Mouse (Mus musculus) embryo, embryonic 9.5 days (tissue): ENCODE measurements around the gene Fank1.
"Not testable (repeated sequence)": the region's sequence is repeated elsewhere in the genome, so short reads cannot be mapped to it uniquely, and the experiment has no call there.

Experiments used
- DNase-seq: peaks from one replicate; pipeline ENCODE4 v3.0.0-alpha.2; 2017; ENCODE audit errors: extremely low spot score

Gene Fank1

DNA sequence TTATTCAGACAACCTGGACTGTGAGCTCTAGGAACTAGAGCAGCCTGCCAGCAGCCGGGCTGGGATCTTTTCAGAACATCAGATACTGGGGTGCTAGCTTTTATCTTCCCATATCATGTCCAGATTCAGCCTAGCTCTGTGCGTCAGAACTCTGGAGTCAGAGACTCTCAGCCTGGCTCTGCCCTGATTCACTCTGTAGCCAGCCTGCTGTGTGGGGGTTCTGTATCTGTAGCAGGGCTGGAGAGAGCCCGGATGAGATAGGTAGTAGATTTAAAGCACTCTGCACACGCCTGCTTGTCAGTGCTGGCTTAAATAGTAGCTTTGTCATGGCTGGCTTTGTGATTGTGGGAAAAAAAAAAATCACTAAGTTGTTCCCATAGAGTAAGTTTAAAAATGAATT, 51.9 kb downstream of the Fank1 start:
- no peak for DNase-seq

DNA sequence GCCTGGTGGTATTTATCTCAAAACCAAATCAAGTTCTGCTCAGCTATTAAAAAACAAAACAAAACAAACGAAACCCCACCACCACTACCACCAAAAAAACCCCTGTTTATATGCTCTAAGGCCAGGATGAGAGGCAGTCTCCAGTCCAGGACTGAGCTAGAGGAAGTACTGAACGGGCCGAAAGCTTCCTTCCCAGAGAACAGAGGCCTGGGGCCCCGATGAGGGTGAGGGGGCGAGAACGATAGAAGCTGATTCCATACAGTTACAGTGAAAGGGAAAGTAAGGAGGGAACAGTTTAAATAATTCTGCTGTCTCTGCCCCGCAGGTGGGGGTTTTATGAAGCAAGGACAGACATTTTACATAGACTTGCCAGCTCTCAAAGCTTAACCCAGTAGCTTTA, 52.9 kb downstream of the Fank1 start:
- DNase-seq = no peak

DNA sequence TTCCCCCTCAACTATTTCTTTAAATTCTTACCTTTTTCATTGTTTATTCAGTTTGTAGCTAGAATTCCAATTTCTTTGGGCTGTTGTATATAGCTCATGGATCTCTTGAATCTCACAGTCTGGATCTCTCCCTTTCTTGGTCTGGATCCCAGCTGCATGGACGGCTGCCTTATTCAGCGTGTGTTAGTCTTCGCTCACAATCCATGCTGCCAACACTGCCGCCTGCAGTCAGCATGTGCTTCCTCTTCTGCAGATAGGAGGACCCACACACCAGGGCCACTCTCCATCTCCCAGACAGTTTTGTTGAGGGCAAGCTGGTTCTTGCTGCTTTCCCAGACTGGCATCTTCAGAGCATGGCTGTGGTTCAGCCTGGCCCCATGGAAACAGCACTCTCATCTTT, 62.9 kb downstream of the Fank1 start:
- no peak for DNase-seq

DNA sequence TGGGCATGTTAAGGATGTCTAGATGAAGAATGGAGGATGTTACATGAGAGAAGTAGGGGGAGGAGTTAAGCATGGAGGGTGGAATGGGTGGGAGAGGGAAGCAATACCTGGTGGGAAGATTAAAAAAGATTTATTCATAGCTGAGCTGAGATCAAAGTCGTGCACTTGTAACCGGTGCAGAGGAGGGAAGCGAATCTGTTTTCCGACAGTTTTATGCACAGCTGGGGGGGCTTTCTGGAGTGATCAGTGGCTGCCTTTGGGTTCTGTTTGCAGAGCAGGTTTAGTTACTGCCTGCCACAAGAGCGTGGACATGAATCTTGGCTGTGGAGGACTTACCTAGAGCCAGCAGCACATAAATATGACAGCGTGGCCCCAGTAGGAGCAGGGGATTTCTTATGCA, 65.4 kb downstream of the Fank1 start:
- DNase-seq = no peak

DNA sequence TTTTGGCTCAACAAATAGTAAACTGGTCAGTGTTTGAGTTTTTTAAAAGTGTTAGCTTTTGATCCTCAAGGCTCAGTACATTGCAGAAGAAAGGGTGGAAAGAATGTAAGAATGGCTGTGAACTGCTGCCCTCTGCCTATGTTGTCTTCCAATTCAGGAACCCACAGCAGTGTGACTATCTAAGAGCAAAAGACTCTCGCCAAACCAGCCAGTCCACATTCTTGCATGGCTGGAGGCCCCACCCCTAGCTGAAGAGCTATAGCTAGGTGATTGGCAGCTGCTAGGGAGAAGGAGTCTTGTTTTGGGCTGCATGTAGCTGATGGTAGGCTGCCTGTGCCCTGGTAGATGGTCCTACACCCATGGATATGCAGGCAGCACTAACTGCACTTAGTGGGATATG, 70.5 kb downstream of the Fank1 start:
- no peak for DNase-seq

DNA sequence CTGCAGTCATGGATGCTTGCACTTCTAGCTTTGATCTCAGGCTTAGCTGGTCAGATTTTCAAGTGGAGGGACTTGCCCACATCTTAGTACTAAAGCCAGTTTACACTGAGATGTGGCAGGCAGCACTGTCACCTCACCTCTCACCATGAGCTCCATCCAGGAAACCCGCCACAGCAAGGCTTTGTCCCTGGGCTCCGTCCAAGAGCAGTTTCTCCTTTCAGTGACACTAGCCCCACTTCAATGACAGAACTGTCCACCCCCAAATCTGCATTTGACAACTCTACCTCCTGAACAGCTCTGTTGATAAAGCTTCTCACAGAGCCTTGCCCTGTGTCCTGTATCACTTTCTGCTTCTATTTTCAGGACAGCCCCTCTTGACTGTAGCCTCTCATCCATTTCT, 71.5 kb downstream of the Fank1 start:
- DNase-seq = no peak

DNA sequence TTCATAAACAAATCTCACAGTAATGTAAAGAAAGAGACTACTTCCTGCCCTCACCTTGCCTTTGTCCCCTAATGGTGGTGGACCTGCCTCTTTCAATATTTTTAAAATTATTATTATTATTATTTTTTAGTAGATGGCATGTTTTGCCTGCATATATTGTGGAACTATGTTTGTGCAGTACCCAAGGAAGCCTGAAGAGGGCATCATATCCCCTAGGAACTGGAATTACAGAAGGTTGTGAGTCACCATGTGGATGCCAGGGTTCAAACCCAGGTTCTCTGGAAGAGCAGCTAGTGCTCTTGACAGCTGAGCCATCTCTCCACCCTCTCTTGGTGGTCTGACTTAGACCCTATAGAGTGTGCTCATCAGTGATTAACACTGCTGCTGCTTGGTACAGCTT, 74.1 kb downstream of the Fank1 start:
- no peak for DNase-seq

DNA sequence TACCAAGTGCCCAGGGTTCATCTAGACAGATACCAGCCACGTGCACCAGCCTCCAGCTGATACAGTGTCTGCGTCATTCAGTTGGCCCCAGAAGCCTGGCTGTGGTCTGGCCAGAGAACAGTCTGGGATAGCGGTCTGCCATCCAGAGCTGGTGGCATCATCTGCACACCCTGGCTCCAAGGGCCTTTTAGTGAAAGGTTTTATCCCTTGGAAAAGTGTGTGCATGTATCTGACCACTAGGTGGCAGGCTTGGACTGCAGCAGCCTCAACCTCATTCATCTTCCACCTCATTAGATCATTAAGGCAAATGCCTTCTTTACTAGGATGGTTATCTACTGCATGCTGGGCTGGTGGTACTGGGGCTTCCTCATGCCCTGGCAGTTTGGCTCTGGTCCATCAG, 79.6 kb downstream of the Fank1 start:
- peak; percentile 76 for DNase-seq

DNA sequence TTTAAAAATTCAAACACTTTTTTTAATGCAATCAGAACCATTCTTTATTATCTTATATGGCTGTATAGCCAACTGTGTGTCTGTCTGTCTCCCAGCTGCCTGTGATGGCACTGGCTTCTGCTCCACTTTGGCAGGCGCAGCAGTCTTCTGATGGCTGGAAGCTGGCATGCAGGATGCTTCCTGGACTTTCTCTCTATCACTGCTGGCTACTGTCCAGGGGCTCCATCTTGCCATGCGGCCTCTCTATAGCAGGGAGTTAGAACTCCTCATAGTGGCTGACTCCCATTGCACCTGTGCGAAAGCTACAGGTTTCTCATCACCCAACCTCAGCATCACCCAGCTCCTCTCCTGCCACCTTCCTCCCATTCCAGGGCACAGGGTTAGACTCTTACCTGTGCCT, 81.8 kb downstream of the Fank1 start:
- no peak for DNase-seq

DNA sequence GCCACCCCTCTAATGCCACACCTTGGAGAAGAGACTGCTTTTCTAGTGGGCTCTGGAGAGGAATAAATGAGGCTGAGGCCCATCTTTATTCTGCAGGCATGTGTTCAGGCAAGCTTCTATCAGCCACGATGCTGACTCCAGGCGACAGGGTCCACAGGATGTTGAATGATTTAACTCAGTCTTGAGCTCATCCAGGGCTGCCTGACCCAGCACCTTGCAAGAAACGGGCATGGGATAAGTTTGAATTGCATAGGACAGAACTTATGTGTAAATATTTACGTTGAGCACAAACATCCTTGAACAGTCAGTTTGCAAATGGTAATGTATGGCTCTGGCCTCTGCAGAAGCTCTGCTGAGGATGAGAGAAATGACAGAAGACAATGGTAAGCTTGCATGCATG, 82.9 kb downstream of the Fank1 start:
- no peak for DNase-seq

DNA sequence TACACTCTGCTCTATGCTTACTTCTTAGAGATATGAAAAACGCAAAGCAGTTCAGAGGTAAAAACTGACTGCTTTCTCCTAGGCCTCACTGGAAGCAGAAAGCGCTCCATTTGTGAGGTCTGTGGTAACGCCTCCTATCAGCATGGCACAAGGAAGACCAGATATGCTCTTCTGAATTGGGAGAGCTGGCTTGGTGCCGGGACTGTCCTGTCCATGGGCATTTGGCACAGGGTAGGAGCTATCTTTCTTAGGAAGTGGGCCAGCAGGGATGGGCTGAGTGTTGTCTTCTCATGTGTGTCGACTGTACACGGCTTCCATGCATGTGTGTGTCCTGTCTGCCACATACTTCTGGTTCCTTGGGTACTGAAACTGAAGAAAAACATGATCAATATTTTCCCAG, 85.6 kb downstream of the Fank1 start:
- no peak for DNase-seq

DNA sequence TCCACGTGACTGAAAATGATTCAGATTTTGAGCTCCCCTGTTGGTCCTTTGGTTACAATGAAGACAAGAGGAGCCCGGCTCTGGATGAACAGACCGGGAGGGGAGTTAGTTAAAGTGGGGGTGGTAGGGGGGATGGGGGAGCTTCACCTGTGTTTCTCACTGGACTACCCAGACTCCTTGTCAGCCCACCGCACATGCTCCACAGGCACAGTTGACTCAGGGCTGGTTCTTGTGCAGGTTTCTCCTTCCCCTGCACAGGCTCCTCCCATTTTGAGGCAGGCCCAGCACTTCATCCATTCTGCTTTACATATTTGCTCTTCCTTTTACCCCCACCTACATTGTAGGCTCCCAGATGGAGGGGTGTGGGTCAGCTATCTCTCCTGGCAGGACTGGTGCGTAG, 86.1 kb downstream of the Fank1 start:
- no peak for DNase-seq

DNA sequence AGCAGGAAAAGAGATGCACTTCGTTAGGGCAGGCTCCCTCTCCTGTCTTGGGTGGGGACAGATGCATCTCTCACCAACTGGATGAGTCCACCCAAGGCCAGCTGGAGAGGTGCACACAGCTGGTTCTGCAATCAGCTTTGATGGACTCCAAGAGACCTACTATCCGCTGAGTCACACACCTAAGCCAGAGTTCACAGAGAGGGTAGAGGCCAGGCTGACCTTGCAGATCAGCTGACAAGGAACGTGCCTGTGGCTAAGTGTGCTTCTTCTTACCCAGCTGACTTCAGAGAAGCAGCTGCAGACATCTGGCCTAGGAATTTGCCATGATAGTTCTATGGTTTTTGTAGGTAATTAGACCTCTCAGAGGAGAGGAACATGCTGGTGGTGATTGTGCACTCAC, 86.5 kb downstream of the Fank1 start:
- no peak for DNase-seq

DNA sequence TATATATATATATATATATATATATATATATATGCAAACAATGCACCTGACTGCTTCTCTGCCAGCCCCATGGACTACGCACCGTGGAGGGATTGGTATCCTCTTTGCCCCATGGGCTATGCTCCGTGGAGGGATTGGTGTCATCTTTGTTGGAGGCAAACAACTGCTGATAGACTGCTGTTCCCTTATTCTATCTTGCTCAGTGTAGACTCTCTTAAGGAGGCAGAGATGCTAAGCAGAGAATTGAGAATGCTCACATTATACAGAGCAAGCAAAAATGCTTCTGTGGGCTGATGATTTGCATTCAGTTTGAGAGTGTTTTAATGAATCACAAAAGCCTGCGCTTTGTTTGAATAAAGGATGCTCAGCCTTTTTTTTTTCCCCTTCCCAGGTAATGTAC, 87.0 kb downstream of the Fank1 start:
- no peak for DNase-seq

DNA sequence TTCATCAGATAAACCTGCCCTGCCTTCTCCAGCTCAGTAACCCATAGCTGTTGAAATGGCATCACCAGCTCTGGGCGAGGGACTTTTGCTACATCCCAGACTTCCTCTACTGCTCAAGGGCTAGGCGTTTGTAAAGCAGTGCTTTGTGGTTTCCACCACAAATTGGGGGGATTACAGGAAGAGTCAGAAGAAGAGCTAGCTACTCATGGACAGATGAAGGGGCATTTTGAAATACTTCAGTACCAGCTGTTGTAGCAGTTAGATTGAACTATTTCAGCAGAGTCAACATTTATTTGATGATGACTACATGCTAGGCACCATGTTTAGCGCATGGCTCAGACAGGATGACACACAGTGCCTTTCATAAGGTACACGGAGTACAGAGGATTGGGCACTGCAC, 93.6 kb downstream of the Fank1 start:
- no peak for DNase-seq

DNA sequence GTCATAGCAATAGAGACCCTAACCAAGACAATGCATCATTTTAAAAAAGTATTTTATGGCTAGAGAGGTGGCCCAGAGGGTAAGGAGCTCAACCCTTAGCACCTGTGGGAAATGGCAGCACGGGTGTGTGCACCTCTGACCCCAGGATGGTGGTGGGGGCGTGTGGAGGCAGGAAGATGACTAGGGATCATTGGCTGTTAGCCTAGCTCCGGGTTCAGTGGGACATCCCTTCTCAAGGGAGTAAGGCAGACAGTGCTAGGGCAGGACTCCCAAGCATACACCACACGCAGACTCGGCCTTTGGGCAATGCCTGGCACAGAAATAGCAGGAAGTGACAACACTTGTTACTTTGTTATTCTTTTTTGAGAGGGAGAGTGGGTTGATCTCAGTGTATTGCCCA, 96.0 kb downstream of the Fank1 start:
- DNase-seq = no peak

DNA sequence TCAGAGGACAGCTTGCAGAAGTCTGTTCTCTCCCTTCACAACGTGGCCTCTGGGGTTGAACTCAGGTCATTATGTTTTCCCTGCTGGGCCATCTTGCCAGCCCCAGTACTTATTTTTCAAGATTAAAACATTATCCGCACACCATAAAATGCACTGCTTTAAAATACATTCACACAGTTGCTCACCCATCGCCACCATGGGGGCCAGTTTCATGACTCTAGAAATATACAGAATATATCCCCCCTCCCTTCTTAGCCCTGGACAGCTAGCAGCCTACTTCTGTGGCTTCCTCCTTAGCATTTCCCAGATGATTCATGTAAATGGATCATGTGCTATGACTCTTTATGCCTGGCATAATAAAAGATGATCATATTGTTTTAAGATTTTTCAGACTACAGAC, 99.5 kb downstream of the Fank1 start:
- no peak for DNase-seq

DNA sequence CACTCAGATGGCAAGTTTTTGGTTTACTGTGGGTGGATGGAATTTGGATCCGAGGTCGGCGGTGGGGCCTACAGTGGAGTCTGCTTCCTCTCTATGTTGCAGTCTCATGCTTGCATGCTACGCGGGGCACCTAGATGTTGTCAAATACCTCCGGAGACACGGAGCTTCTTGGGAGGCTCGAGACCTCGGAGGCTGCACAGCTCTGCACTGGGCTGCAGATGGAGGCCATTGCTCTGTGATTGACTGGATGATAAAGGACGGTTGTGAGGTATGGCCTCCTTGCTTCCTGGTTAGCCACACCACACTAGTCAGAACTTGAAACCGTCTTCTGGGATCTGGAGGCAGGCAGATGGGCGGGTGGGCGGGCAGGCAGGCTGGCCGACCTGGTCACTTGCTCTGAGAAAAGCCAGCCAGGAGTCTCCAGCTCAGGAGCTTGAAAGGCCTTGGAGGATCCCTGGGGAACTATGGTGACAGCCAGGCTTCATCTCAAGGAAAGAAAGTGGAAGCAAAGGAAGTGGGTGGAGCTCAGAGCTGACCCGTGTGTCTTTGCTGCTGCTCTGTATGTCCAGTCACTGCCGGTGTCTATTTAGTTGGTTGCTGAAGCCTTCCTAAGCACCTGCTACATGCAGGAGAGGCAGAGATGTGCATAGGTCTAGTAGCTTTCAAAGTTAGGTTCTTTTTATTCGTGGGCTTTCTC, 100.1 kb downstream of the Fank1 start:
- DNase-seq = no peak

DNA sequence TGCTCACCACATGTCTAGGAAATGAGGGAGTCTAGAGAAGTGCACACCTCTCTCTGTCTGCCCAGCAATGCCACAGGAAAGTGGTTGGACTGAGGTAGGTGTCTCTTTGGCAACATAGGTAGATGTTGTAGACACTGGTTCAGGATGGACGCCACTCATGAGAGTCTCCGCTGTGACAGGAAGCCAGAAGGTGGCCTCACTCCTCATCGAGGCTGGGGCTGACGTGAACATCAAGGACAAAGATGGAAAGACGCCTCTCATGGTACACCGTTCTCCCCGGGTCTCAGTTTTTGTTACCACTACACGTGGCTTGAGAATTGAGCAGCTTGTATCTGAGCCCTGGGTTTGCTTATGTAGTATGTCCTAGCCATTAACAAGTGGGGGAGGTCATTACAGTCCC, 103.1 kb downstream of the Fank1 start:
- no peak for DNase-seq

DNA sequence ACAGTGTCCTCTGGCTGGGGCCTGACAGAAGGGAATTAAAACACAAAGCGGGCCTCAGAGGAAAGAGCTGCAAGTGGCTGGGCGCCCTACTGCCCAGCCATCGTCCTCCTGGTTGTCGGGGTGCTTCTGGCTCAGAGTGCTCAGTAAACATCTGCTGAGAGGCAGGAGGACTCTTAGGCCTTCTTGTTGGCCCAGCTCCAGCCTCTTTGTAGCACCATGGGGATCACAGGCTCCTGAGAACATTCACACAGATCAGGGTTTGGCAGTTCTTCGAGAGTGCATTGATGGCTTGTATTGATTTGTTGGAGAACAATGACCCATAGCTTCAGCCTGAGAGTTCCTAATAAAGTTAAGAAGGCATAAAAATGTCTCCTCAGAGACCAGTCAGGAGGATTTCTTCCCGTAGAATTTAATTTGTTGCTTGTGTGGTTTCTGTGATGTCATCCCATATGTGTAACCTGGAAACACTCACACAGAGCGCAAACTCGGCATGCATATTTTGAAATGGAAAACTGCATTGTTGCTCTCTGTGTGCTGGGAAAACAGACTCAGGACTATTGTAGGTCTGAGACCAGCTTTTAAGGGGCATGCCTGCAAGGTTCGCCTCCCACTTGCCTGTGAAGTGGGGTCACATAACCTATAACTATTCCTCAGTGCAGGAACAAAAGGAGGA, 108.2 kb downstream of the Fank1 start:
- not testable (repeated sequence) for DNase-seq

DNA sequence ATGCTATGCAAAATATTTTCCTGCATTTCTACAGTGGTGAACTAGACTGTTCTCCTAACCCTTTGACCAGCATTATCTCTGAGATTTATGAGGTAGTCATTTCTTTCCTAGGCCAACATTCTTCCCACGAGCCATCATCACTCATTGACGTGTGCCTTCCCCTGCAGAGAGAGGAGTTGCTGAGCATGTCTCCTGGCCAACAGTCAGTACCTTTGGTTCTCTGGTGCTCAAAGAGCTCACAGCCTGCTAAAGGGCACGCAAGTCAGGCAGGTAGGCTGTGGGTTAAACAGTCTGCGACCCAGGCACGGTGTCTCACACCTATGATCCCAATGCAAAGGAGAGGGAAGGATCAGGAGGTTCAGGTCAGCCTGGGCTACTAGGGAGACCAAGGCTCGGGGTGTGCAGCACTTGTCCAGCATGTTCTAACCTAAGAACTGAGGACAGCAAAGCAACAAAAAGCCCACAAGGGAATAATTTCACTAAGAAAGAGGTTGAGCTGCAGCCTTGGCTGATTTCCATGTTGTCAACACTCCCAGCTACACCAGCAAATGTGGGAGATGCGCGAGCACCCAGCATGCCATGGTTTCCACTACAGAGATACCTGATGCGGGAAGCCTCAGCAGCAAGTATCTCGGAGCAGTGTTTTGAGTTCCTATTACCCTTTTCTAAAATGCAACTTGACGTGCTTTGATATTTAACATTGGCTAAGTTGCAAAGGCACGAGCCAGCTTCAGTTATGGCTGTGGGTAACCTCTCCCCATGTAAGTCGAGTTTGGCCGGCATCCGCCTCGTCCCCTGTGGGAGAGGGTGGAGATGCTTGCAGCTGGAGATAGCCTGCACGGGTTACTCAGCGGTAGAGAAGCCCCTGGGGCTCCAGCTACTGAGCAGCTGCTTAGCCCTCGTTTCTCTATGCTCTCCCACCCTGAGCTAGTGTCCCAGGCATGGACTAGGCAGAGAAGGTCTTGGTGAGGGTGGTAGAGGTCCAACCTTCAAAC, 112.6 kb downstream of the Fank1 start:
- DNase-seq = no peak

DNA sequence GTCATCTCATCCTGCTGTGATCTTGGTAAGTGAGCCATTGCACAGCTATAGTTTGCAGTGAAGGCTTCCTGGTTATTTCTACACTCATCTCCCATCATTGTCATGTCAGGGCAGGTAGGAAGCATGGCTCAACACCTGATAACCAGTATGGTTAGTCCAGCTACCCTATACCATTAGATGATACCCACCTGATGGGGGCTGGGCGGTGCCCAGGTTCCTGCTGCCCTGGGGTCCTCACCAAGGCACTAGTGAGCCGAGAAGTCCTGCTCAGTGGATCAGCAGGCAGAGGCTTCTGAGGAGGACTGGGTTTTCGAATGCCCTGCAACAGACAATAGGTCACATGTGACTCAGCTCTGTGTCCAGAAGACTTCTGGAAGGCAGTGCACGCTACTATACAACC, 113.3 kb downstream of the Fank1 start:
- no peak for DNase-seq

DNA sequence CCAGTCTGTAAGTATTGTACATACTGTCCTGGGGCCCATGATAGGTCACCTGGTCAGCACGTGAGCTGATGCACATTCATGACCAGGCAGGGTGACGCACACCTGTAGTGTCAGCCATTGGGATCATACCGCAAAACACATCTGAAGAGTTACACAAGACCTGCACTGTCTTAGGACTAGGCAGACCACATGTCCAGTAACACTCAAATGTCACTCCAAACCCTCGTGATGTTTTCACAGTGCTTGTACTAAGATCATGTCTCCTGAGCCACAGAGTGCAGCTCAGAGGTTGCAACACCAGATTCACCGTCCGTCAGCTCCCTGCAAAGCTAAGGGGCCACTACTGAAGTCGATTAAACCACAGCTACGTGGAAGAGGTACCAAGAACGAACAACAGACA, 114.6 kb downstream of the Fank1 start:
- DNase-seq = no peak
